Mouse (Mus musculus): ENCODE results near the gene Trarg1. TPM values are rescaled to one million over a fixed set of nuclear protein-coding genes. Genes with fewer than 3 reads are reported as not detected.

Trarg1 gene
- polyA plus RNA-seq, 1 experiment from 2014 or later = 0.11 TPM

GRCm38 (mm10) chr11:76647500-76647899 lies 32.1 kb upstream of the Trarg1 start:
- no peak overlapping the region for H3K4me3 ChIP-seq (replicated peaks; ENCODE audit: low read depth, low read length)
- H3K4me1 ChIP-seq (ENCODE audit: control insufficient read depth, insufficient read depth, low read length) = peaks cover 25% of the 10 kb centered on the region
- no peak overlapping the region for H3K9ac ChIP-seq (replicated peaks; ENCODE audit: low read length)
- H3K27ac ChIP-seq (replicated peaks; ENCODE audit: low read depth, low read length) = peak overlapping the region; percentile 43
- 5% methylated on average over 9 of the region's 9 CpGs for WGBS
- no peaks in the 10 kb centered on the region for H3K27me3 ChIP-seq (ENCODE audit: control insufficient read depth, insufficient read depth, low read length)
- peak overlapping the region; percentile 43 for H3K4me2 ChIP-seq (ENCODE audit: low read length)
- no peaks in the 10 kb centered on the region for H3K36me3 ChIP-seq (ENCODE audit: control insufficient read depth, insufficient read depth, low read length)
- ATAC-seq (ENCODE audit: low FRiP score, low TSS enrichment) (peak; percentile 11; the same call in 1 of the 2 replicates), DNase-seq (peak; percentile 75)
- no peaks in the 10 kb centered on the region for H3K9me3 ChIP-seq (ENCODE audit: control insufficient read depth, low read length)

- WGBS = 65% methylated on average over 12 of the region's 14 CpGs
- Histone ChIP-seq H3K27ac (replicated peaks; ENCODE audit: low read depth, low read length) (no peak overlapping the region), H3K36me3 (ENCODE audit: control insufficient read depth, insufficient read depth, low read length) (no peaks in the 10 kb centered on the region), H3K9me3 (ENCODE audit: control insufficient read depth, low read length) (no peaks in the 10 kb centered on the region), H3K9ac (replicated peaks; ENCODE audit: low read length) (no peak overlapping the region), H3K27me3 (ENCODE audit: control insufficient read depth, insufficient read depth, low read length) (no peaks in the 10 kb centered on the region), H3K4me1 (ENCODE audit: control insufficient read depth, insufficient read depth, low read length) (peaks cover 12% of the 10 kb centered on the region), H3K4me3 (replicated peaks; ENCODE audit: low read depth, low read length) (no peak overlapping the region), H3K4me2 (ENCODE audit: low read length) (no peak overlapping the region)
- no peak for DNase-seq
- ATAC-seq (ENCODE audit: low FRiP score, low TSS enrichment) = no peak
Measured at GRCm38 (mm10) chr11:76650862-76651560, 28.6 kb upstream of the Trarg1 start.

- Histone ChIP-seq H3K4me1 (ENCODE audit: control insufficient read depth, insufficient read depth, low read length) (no peaks in the 10 kb centered on the region), H3K36me3 (ENCODE audit: control insufficient read depth, insufficient read depth, low read length) (no peaks in the 10 kb centered on the region), H3K4me2 (ENCODE audit: low read length) (no peak overlapping the region), H3K27ac (replicated peaks; ENCODE audit: low read depth, low read length) (no peak overlapping the region), H3K4me3 (replicated peaks; ENCODE audit: low read depth, low read length) (no peak overlapping the region), H3K9me3 (ENCODE audit: control insufficient read depth, low read length) (no peaks in the 10 kb centered on the region), H3K27me3 (ENCODE audit: control insufficient read depth, insufficient read depth, low read length) (no peaks in the 10 kb centered on the region), H3K9ac (replicated peaks; ENCODE audit: low read length) (no peak overlapping the region)
- no peak for DNase-seq
- WGBS = 40% methylated on average over 3 of the region's 3 CpGs
- no peak for ATAC-seq (ENCODE audit: low FRiP score, low TSS enrichment)
Measured at GRCm38 (mm10) chr11:76652838-76653334, 26.7 kb upstream of the Trarg1 start.

- Histone ChIP-seq H3K9me3 (ENCODE audit: control insufficient read depth, low read length) (no peaks in the 10 kb centered on the region), H3K27ac (replicated peaks; ENCODE audit: low read depth, low read length) (no peak overlapping the region), H3K27me3 (ENCODE audit: control insufficient read depth, insufficient read depth, low read length) (no peaks in the 10 kb centered on the region), H3K36me3 (ENCODE audit: control insufficient read depth, insufficient read depth, low read length) (no peaks in the 10 kb centered on the region), H3K9ac (replicated peaks; ENCODE audit: low read length) (no peak overlapping the region), H3K4me2 (ENCODE audit: low read length) (0 out of 2 replicates have a peak overlapping the region, but pooled peaks have one; percentile 25), H3K4me1 (ENCODE audit: control insufficient read depth, insufficient read depth, low read length) (no peaks in the 10 kb centered on the region), H3K4me3 (replicated peaks; ENCODE audit: low read depth, low read length) (no peak overlapping the region)
- ATAC-seq (ENCODE audit: low FRiP score, low TSS enrichment) (no peak), DNase-seq (peak; percentile 85)
- 7% methylated on average over 10 of the region's 10 CpGs for WGBS
Measured at GRCm38 (mm10) chr11:76655106-76655505, 24.5 kb upstream of the Trarg1 start.

GRCm38 (mm10) chr11:76657450-76657970 lies 22.1 kb upstream of the Trarg1 start:
- WGBS = 44% methylated on average over 4 of the region's 4 CpGs
- no peaks in the 10 kb centered on the region for H3K36me3 ChIP-seq (ENCODE audit: control insufficient read depth, insufficient read depth, low read length)
- ATAC-seq (ENCODE audit: low FRiP score, low TSS enrichment) (no peak), DNase-seq (no peak)
- no peak overlapping the region for H3K4me2 ChIP-seq (ENCODE audit: low read length)
- no peaks in the 10 kb centered on the region for H3K27me3 ChIP-seq (ENCODE audit: control insufficient read depth, insufficient read depth, low read length)
- H3K4me1 ChIP-seq (ENCODE audit: control insufficient read depth, insufficient read depth, low read length) = no peaks in the 10 kb centered on the region
- no peaks in the 10 kb centered on the region for H3K9me3 ChIP-seq (ENCODE audit: control insufficient read depth, low read length)
- no peak overlapping the region for H3K27ac ChIP-seq (replicated peaks; ENCODE audit: low read depth, low read length)
- no peak overlapping the region for H3K4me3 ChIP-seq (replicated peaks; ENCODE audit: low read depth, low read length)
- no peak overlapping the region for H3K9ac ChIP-seq (replicated peaks; ENCODE audit: low read length)

- H3K9ac ChIP-seq (replicated peaks; ENCODE audit: low read length) = no peak overlapping the region
- WGBS = 79% methylated on average over 14 of the region's 14 CpGs
Measured at GRCm38 (mm10) chr11:76659138-76659930, 20.3 kb upstream of the Trarg1 start.

GRCm38 (mm10) chr11:76661790-76662468 lies 17.7 kb upstream of the Trarg1 start:
- Histone ChIP-seq H3K4me2 (ENCODE audit: low read length) (no peak overlapping the region), H3K4me3 (replicated peaks; ENCODE audit: low read depth, low read length) (no peak overlapping the region), H3K27ac (replicated peaks; ENCODE audit: low read depth, low read length) (no peak overlapping the region), H3K4me1 (ENCODE audit: control insufficient read depth, insufficient read depth, low read length) (0 out of 2 replicates have a peak, but pooled peaks cover 4% of the 10 kb centered on the region), H3K9me3 (ENCODE audit: control insufficient read depth, low read length) (no peaks in the 10 kb centered on the region), H3K27me3 (ENCODE audit: control insufficient read depth, insufficient read depth, low read length) (peaks cover 5% of the 10 kb centered on the region; the same call in 1 of the 2 replicates), H3K36me3 (ENCODE audit: control insufficient read depth, insufficient read depth, low read length) (no peaks in the 10 kb centered on the region), H3K9ac (replicated peaks; ENCODE audit: low read length) (no peak overlapping the region)
- ATAC-seq (ENCODE audit: low FRiP score, low TSS enrichment) = no peak
- DNase-seq = no peak
- 80% methylated on average over 7 of the region's 7 CpGs for WGBS

More at GRCm38 (mm10) chr11:76659138-76659930, 20.3 kb upstream of the Trarg1 start:
- Histone ChIP-seq H3K27me3 (ENCODE audit: control insufficient read depth, insufficient read depth, low read length) (no peaks in the 10 kb centered on the region), H3K4me3 (replicated peaks; ENCODE audit: low read depth, low read length) (no peak overlapping the region), H3K4me2 (ENCODE audit: low read length) (no peak overlapping the region), H3K4me1 (ENCODE audit: control insufficient read depth, insufficient read depth, low read length) (no peaks in the 10 kb centered on the region), H3K9me3 (ENCODE audit: control insufficient read depth, low read length) (no peaks in the 10 kb centered on the region), H3K27ac (replicated peaks; ENCODE audit: low read depth, low read length) (no peak overlapping the region), H3K36me3 (ENCODE audit: control insufficient read depth, insufficient read depth, low read length) (no peaks in the 10 kb centered on the region)
- ATAC-seq (ENCODE audit: low FRiP score, low TSS enrichment) (no peak), DNase-seq (no peak)

GRCm38 (mm10) chr11:76666002-76666649 lies 13.5 kb upstream of the Trarg1 start:
- H3K4me2 ChIP-seq (ENCODE audit: low read length) = peak overlapping the region; percentile 68
- WGBS = 8% methylated on average over 35 of the region's 35 CpGs
- peak; percentile 73 for DNase-seq
- no peaks in the 10 kb centered on the region for H3K36me3 ChIP-seq (ENCODE audit: control insufficient read depth, insufficient read depth, low read length)
- no peak overlapping the region for H3K27ac ChIP-seq (replicated peaks; ENCODE audit: low read depth, low read length)
- peak overlapping the region; percentile 57 for H3K9ac ChIP-seq (replicated peaks; ENCODE audit: low read length)
- no peaks in the 10 kb centered on the region for H3K9me3 ChIP-seq (ENCODE audit: control insufficient read depth, low read length)
- peaks cover 22% of the 10 kb centered on the region for H3K27me3 ChIP-seq (ENCODE audit: control insufficient read depth, insufficient read depth, low read length)
- 0 out of 2 replicates have a peak, but pooled peaks cover 4% of the 10 kb centered on the region for H3K4me1 ChIP-seq (ENCODE audit: control insufficient read depth, insufficient read depth, low read length)
- ATAC-seq (ENCODE audit: low FRiP score, low TSS enrichment) = no peak
- peak overlapping the region; percentile 38 for H3K4me3 ChIP-seq (replicated peaks; ENCODE audit: low read depth, low read length)

All from midbrain, embryonic 14.5 days (tissue).